Mouse (Mus musculus) lung, embryonic 14.5 days (tissue): Measurements from ENCODE around the gene Itpr2. TPM values are rescaled to one million over a fixed set of nuclear protein-coding genes. Genes with fewer than 3 reads are reported as not detected.

Experiments used
- ATAC-seq: fragments of 200-750 bp; cut with Nextera tagmentation; 2 replicates; pipeline ENCODE4 v1.8.0; 2017; ENCODE audit warnings: mild to moderate bottlenecking, moderate TSS enrichment, moderate library complexity; ENCODE audit not compliant: insufficient read depth
- DNase-seq: peaks from one replicate; pipeline ENCODE4 v3.0.0-alpha.2; 2015
- H3K27ac ChIP-seq: fragments of 300-500 bp; sonication (generic); 2 replicates; pipeline ENCODE4 v1.5.1; 2014; ENCODE audit warnings: low read depth, mild to moderate bottlenecking, moderate library complexity
- H3K27me3 ChIP-seq: fragments of 300-500 bp; sonication (generic); 2 replicates; pipeline ENCODE4 v1.6.1; 2014; ENCODE audit warnings: low read length, control low read depth; ENCODE audit not compliant: insufficient read depth
- H3K36me3 ChIP-seq: fragments of 300-500 bp; sonication (generic); 2 replicates; pipeline ENCODE4 v1.6.1; 2014; ENCODE audit warnings: control low read depth; ENCODE audit not compliant: insufficient read depth
- H3K4me1 ChIP-seq: fragments of 300-500 bp; sonication (generic); 2 replicates; pipeline ENCODE4 v1.6.1; 2014; ENCODE audit warnings: antibody characterized with exemption, control low read depth; ENCODE audit not compliant: insufficient read depth
- H3K4me2 ChIP-seq: fragments of 300-500 bp; sonication (generic); 2 replicates; pipeline ENCODE4 v1.6.1; 2014; ENCODE audit warnings: mild to moderate bottlenecking
- H3K4me3 ChIP-seq: fragments of 300-500 bp; sonication (generic); 2 replicates; pipeline ENCODE4 v1.5.1; 2014; ENCODE audit warnings: low read depth, low read length
- H3K9ac ChIP-seq: fragments of 300-500 bp; sonication (generic); 2 replicates; pipeline ENCODE4 v1.6.1; 2014
- H3K9me3 ChIP-seq: fragments of 300-500 bp; sonication (generic); 2 replicates; pipeline ENCODE4 v1.6.1; 2016; ENCODE audit warnings: low read depth, low read length, control low read depth
- CTCF ChIP-seq: IDR thresholded peaks from 2 replicates; pipeline ENCODE4 v1.5.1; 2016; ENCODE audit warnings: antibody characterized with exemption, low read depth
- WGBS: fragments of 180-500 bp; shearing (Covaris S2); extraction: QIAGEN DNeasy Blood & Tissue Kit; methylation state at CpG from one replicate; pipeline ENCODE4 v1.1.7; 2014; 5-methylcytosine and 5-hydroxymethylcytosine counted together
- polyA plus RNA-seq: library from polyadenylated mRNA; unstranded; fragments of >200 nt; fragmentation: Nextera tagmentation; extraction: Ambion mirVana; gene quantifications from 2 replicates; pipeline ENCODE4 v1.2.1, GENCODE M21; 2014

Gene Itpr2
- polyA plus RNA-seq, 1 experiment from 2014 or later = 13.1 TPM

- ATAC-seq = no peak
- H3K9ac ChIP-seq = no peak overlapping the region
- no peak overlapping the region for H3K4me3 ChIP-seq
- DNase-seq = no peak
- no peak overlapping the region for H3K27ac ChIP-seq
- H3K36me3 ChIP-seq = no peaks in the 10 kb centered on the region
- H3K4me1 ChIP-seq = 0 out of 2 replicates have a peak, but pooled peaks cover 2% of the 10 kb centered on the region
- WGBS = 70% methylated on average over 8 of the region's 8 CpGs
- no peaks in the 10 kb centered on the region for H3K27me3 ChIP-seq
- no peak for TF ChIP-seq CTCF
- no peak overlapping the region for H3K4me2 ChIP-seq
- no peaks in the 10 kb centered on the region for H3K9me3 ChIP-seq
Observed at GRCm38 (mm10) chr6:146135291-146135690, 366.7 kb downstream of the Itpr2 start.

GRCm38 (mm10) chr6:146133921-146134320 is 368.1 kb downstream of the Itpr2 start:
- Histone ChIP-seq H3K4me2 (no peak overlapping the region), H3K27me3 (no peaks in the 10 kb centered on the region), H3K4me3 (no peak overlapping the region), H3K9ac (no peak overlapping the region), H3K36me3 (no peaks in the 10 kb centered on the region), H3K4me1 (0 out of 2 replicates have a peak, but pooled peaks cover 2% of the 10 kb centered on the region), H3K27ac (no peak overlapping the region), H3K9me3 (no peaks in the 10 kb centered on the region)
- DNase-seq (peak; percentile 36), ATAC-seq (no peak)
- no peak for TF ChIP-seq CTCF
- 45% methylated on average over 8 of the region's 8 CpGs for WGBS

GRCm38 (mm10) chr6:146129066-146129465 is 373.0 kb downstream of the Itpr2 start:
- no peaks in the 10 kb centered on the region for H3K36me3 ChIP-seq
- TF ChIP-seq CTCF = no peak
- 65% methylated on average over 7 of the region's 7 CpGs for WGBS
- H3K4me2 ChIP-seq = no peak overlapping the region
- H3K9me3 ChIP-seq = no peaks in the 10 kb centered on the region
- H3K9ac ChIP-seq = no peak overlapping the region
- no peaks in the 10 kb centered on the region for H3K27me3 ChIP-seq
- DNase-seq (no peak), ATAC-seq (no peak)
- no peaks in the 10 kb centered on the region for H3K4me1 ChIP-seq
- no peak overlapping the region for H3K27ac ChIP-seq
- no peak overlapping the region for H3K4me3 ChIP-seq

- no peak for ATAC-seq
- H3K9ac ChIP-seq = no peak overlapping the region
Observed at GRCm38 (mm10) chr6:146126823-146127681, 375.0 kb downstream of the Itpr2 start.

GRCm38 (mm10) chr6:146125621-146126020 is 376.4 kb downstream of the Itpr2 start:
- Histone ChIP-seq H3K4me1 (no peaks in the 10 kb centered on the region), H3K4me3 (no peak overlapping the region), H3K27me3 (no peaks in the 10 kb centered on the region), H3K36me3 (no peaks in the 10 kb centered on the region), H3K9me3 (no peaks in the 10 kb centered on the region), H3K4me2 (no peak overlapping the region), H3K9ac (no peak overlapping the region), H3K27ac (no peak overlapping the region)
- DNase-seq = no peak
- no peak for ATAC-seq
- 77% methylated on average over 1 of the region's 1 CpGs for WGBS
- TF ChIP-seq CTCF = no peak

More at GRCm38 (mm10) chr6:146126823-146127681, 375.0 kb downstream of the Itpr2 start:
- no peak overlapping the region for H3K27ac ChIP-seq
- H3K4me3 ChIP-seq = no peak overlapping the region
- no peak for DNase-seq
- TF ChIP-seq CTCF = no peak
- no peaks in the 10 kb centered on the region for H3K27me3 ChIP-seq
- H3K4me1 ChIP-seq = no peaks in the 10 kb centered on the region
- H3K4me2 ChIP-seq = no peak overlapping the region
- H3K36me3 ChIP-seq = no peaks in the 10 kb centered on the region
- WGBS = 79% methylated on average over 12 of the region's 12 CpGs
- H3K9me3 ChIP-seq = no peaks in the 10 kb centered on the region

GRCm38 (mm10) chr6:146124479-146124878 is 377.5 kb downstream of the Itpr2 start:
- Histone ChIP-seq H3K27ac (no peak overlapping the region), H3K4me1 (no peaks in the 10 kb centered on the region), H3K9me3 (no peaks in the 10 kb centered on the region), H3K9ac (no peak overlapping the region), H3K4me2 (no peak overlapping the region), H3K27me3 (no peaks in the 10 kb centered on the region), H3K36me3 (no peaks in the 10 kb centered on the region), H3K4me3 (no peak overlapping the region)
- no peak for TF ChIP-seq CTCF
- DNase-seq (no peak), ATAC-seq (no peak)
- WGBS = 64% methylated on average over 3 of the region's 3 CpGs

GRCm38 (mm10) chr6:146123656-146124055 is 378.4 kb downstream of the Itpr2 start:
- no peak overlapping the region for H3K27ac ChIP-seq
- no peak overlapping the region for H3K4me2 ChIP-seq
- H3K9me3 ChIP-seq = no peaks in the 10 kb centered on the region
- WGBS = 87% methylated on average over 4 of the region's 4 CpGs
- H3K4me3 ChIP-seq = no peak overlapping the region
- H3K4me1 ChIP-seq = no peaks in the 10 kb centered on the region
- ATAC-seq (no peak), DNase-seq (no peak)
- no peaks in the 10 kb centered on the region for H3K36me3 ChIP-seq
- no peak for TF ChIP-seq CTCF
- no peaks in the 10 kb centered on the region for H3K27me3 ChIP-seq
- no peak overlapping the region for H3K9ac ChIP-seq
